Mouse (Mus musculus): ENCODE data around the gene Spns2. TPM values are rescaled to one million over a fixed set of nuclear protein-coding genes. Genes with fewer than 3 reads are reported as not detected.
A peak's percentile ranks its signal among the peaks of the same experiment; 100 is the strongest.

Spns2 gene
- polyA plus RNA-seq, 1 experiment from 2014 or later: 23.6 TPM

DNA sequence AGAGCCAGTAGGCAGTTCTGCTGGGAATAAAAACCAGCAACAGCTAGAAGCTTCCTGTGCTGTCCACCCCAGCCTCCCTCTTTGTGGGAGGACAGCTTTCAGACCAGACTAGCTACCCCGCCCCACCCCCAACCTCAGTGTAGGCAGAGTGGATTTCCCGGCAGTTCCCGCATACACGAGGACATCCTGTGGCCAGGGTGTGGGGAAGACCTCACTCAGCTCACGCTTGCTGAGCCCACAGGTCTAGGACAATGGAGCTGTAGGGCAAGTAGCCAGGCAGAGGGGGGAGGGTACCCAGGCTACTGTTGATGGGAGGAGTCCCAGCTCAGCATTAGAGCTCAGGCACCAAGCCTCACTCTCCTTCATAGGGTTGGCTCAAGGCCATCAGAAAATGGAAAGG lies 20.5 kb downstream of the Spns2 start:
- H3K4me2 ChIP-seq (replicated peaks; ENCODE audit: low read depth): no peak overlapping the region

DNA sequence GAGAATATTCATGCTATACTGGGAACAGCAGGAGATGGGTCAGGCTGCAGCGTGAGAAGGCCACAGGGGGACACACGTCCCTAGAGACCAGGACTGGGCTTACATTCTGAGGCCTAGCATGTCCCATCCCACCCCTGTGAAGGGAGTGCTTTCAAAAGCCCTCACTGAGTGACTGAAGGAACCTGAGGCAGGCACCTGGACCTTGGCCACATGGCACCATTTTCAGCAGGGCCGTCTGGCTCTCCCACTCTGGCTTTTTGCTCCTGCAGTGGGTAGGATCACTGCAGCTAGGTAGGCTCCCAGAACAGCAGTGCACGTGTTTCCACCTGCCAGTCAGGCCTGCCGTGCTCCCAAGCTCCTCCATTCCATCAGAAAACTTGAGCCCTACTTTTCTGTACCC lies 21.2 kb downstream of the Spns2 start:
- H3K27me3 ChIP-seq (ENCODE audit: control insufficient read depth, insufficient read depth, low read length): no peaks in the 10 kb centered on the region
- H3K9ac ChIP-seq (ENCODE audit: low read length): no peak overlapping the region
- H3K27ac ChIP-seq (replicated peaks): peak overlapping the region; percentile 79
- H3K9me3 ChIP-seq (ENCODE audit: control insufficient read depth, low read length): no peaks in the 10 kb centered on the region
- H3K36me3 ChIP-seq (ENCODE audit: control insufficient read depth, insufficient read depth, low read length): no peaks in the 10 kb centered on the region
- H3K4me3 ChIP-seq (ENCODE audit: low read depth, low read length): no peak overlapping the region
- DNase-seq (ENCODE audit: low spot score) (no peak), ATAC-seq (ENCODE audit: low FRiP score, low TSS enrichment) (no peak)
- TF ChIP-seq CTCF (IDR thresholded peaks at IDR 0.05; ENCODE audit: low read depth) (no peak), EP300 (optimal IDR thresholded peaks at IDR 0.05) (no peak)
- H3K4me1 ChIP-seq (replicated peaks; ENCODE audit: control insufficient read depth, insufficient read depth): 0 out of 2 replicates have a peak, but pooled peaks cover 10% of the 10 kb centered on the region
- WGBS: 61% methylated on average over 5 of the region's 5 CpGs
- no peak overlapping the region for H3K4me2 ChIP-seq (replicated peaks; ENCODE audit: low read depth)

More for the DNA sequence above, 20.5 kb downstream of the Spns2 start:
- Histone ChIP-seq H3K27me3 (ENCODE audit: control insufficient read depth, insufficient read depth, low read length) (no peaks in the 10 kb centered on the region), H3K27ac (replicated peaks) (peak overlapping the region; percentile 79), H3K9ac (ENCODE audit: low read length) (no peak overlapping the region), H3K9me3 (ENCODE audit: control insufficient read depth, low read length) (no peaks in the 10 kb centered on the region), H3K4me1 (replicated peaks; ENCODE audit: control insufficient read depth, insufficient read depth) (0 out of 2 replicates have a peak, but pooled peaks cover 10% of the 10 kb centered on the region), H3K36me3 (ENCODE audit: control insufficient read depth, insufficient read depth, low read length) (no peaks in the 10 kb centered on the region), H3K4me3 (ENCODE audit: low read depth, low read length) (no peak overlapping the region)
- TF ChIP-seq CTCF (IDR thresholded peaks at IDR 0.05; ENCODE audit: low read depth) (no peak), EP300 (optimal IDR thresholded peaks at IDR 0.05) (no peak)
- WGBS: 26% methylated on average over 5 of the region's 5 CpGs
- ATAC-seq (ENCODE audit: low FRiP score, low TSS enrichment) (peak; percentile 35; the same call in 1 of the 2 replicates), DNase-seq (ENCODE audit: low spot score) (peak; percentile 78)

DNA sequence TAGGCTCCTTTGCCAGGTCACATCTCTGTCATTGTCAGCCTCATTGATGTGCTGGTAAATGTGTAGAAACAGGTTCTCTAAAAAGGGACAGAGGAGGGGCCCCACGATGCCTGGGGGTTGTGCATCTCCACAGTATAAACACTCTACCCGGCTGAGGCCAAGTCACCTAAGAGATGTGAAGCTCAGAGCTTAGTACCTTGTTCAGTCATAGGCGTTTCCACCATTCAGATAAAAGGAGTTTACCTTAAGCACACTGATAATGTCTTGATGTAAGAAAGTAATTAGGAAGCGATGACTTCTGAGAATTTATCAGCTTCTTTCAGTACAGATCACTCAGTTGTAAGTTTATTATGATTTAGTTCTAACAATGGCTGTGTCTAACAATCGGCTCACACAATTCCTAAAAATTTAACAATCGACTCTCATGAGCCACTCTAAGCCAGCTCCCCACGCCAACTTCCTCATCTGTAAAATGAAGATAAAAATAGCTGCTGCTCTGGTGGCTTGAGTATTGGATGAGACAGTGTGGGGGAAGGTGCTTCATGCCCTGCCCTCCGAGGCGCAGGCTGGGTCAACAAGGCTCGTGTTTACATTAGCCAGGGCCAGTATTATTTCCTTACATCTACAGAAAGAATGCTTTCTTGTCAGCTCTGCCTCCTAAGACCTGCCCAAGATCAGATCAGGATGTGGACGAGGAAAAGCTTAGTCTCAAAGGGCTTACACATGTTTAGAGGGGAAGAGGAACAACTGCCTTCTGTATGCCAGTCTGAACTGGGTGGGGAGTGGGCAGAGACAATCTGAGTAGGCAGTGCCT lies 22.8 kb downstream of the Spns2 start:
- Histone ChIP-seq H3K4me2 (replicated peaks; ENCODE audit: low read depth) (no peak overlapping the region; the same call in 1 of the 2 replicates), H3K36me3 (ENCODE audit: control insufficient read depth, insufficient read depth, low read length) (no peaks in the 10 kb centered on the region), H3K27me3 (ENCODE audit: control insufficient read depth, insufficient read depth, low read length) (no peaks in the 10 kb centered on the region), H3K27ac (replicated peaks) (peak overlapping the region; percentile 83), H3K4me3 (ENCODE audit: low read depth, low read length) (no peak overlapping the region), H3K4me1 (replicated peaks; ENCODE audit: control insufficient read depth, insufficient read depth) (0 out of 2 replicates have a peak, but pooled peaks cover 10% of the 10 kb centered on the region), H3K9me3 (ENCODE audit: control insufficient read depth, low read length) (no peaks in the 10 kb centered on the region), H3K9ac (ENCODE audit: low read length) (no peak overlapping the region)
- DNase-seq (ENCODE audit: low spot score): peak; percentile 76
- TF ChIP-seq CTCF (IDR thresholded peaks at IDR 0.05; ENCODE audit: low read depth) (no peak), EP300 (optimal IDR thresholded peaks at IDR 0.05) (no peak)
- peak; percentile 90 for ATAC-seq (ENCODE audit: low FRiP score, low TSS enrichment)
- 6% methylated on average over 11 of the region's 11 CpGs for WGBS

DNA sequence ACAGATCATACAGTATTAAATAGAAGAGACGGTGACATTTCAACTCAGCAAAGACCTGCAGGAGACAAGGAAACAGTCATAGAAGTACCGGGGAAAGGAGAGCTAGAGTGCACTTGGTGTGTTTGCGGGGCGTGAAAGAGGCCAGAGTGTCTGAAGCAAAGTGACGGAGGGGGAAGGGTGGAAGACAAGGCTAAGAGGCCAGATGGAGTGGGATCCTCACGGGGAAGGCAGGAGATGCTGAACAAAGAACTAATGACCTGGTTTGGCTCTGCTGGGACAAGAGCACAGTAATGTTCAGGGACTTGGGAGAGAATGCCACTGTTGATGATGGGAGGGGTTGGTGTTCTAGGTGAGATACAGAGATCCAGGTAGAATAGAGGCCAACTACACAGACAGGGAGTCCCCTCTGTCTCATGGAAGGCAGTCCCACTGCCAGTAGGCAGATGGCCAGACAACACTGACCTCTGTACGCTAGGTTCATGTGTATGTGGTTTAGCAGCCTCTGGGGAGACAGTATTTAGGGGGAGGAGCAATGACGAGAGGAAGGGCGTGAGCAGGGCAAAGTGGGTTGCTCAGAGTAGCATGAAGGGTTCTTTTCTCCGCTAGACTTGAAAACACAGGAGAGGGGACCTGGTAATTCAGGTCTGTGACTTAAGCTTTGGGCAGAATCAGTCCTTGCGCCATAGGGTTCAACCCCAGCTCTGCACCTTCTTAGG lies 23.6 kb downstream of the Spns2 start:
- Histone ChIP-seq H3K9me3 (ENCODE audit: control insufficient read depth, low read length) (no peaks in the 10 kb centered on the region), H3K27me3 (ENCODE audit: control insufficient read depth, insufficient read depth, low read length) (no peaks in the 10 kb centered on the region), H3K27ac (replicated peaks) (peak overlapping the region; percentile 83), H3K4me3 (ENCODE audit: low read depth, low read length) (no peak overlapping the region), H3K36me3 (ENCODE audit: control insufficient read depth, insufficient read depth, low read length) (no peaks in the 10 kb centered on the region), H3K4me1 (replicated peaks; ENCODE audit: control insufficient read depth, insufficient read depth) (0 out of 2 replicates have a peak, but pooled peaks cover 10% of the 10 kb centered on the region), H3K9ac (ENCODE audit: low read length) (no peak overlapping the region), H3K4me2 (replicated peaks; ENCODE audit: low read depth) (no peak overlapping the region; the same call in 1 of the 2 replicates)
- WGBS: 42% methylated on average over 11 of the region's 11 CpGs
- ATAC-seq (ENCODE audit: low FRiP score, low TSS enrichment): peak; percentile 25
- DNase-seq (ENCODE audit: low spot score): no peak
- TF ChIP-seq CTCF (IDR thresholded peaks at IDR 0.05; ENCODE audit: low read depth) (no peak), EP300 (optimal IDR thresholded peaks at IDR 0.05) (no peak)

DNA sequence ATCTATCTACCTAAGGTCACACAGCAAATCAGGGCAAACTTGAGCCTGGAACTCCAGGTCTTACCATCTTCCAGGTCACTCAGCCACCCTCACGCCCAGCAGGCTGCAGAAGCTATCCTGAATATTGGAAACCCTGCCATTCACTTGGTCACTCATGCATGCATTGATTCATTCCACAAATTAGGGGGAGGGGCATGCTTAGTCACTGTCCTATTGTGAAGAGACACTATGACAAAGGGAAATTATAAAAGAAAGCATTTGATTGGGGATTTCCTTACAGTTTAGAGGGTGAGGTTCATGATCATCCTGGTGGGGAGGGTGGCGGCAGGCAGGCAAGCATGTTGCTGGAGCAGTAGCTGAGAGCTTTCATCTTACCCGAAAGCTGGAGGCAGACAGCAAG lies 24.9 kb downstream of the Spns2 start:
- no peak overlapping the region for H3K4me2 ChIP-seq (replicated peaks; ENCODE audit: low read depth)
- H3K27ac ChIP-seq (replicated peaks): no peak overlapping the region
- no peak for TF ChIP-seq CTCF (IDR thresholded peaks at IDR 0.05; ENCODE audit: low read depth)
- TF ChIP-seq EP300 (optimal IDR thresholded peaks at IDR 0.05): no peak
- H3K4me1 ChIP-seq (replicated peaks; ENCODE audit: control insufficient read depth, insufficient read depth): 0 out of 2 replicates have a peak, but pooled peaks cover 10% of the 10 kb centered on the region
- ATAC-seq (ENCODE audit: low FRiP score, low TSS enrichment) (no peak), DNase-seq (ENCODE audit: low spot score) (no peak)
- no peaks in the 10 kb centered on the region for H3K27me3 ChIP-seq (ENCODE audit: control insufficient read depth, insufficient read depth, low read length)
- 65% methylated on average over 3 of the region's 3 CpGs for WGBS
- no peak overlapping the region for H3K9ac ChIP-seq (ENCODE audit: low read length)
- H3K4me3 ChIP-seq (ENCODE audit: low read depth, low read length): no peak overlapping the region
- no peaks in the 10 kb centered on the region for H3K36me3 ChIP-seq (ENCODE audit: control insufficient read depth, insufficient read depth, low read length)
- no peaks in the 10 kb centered on the region for H3K9me3 ChIP-seq (ENCODE audit: control insufficient read depth, low read length)

Data from stomach, postnatal 0 days (tissue).